Mouse (Mus musculus) large intestine, adult 2 months (tissue): ENCODE measurements around the gene Slc6a21. TPM values are rescaled to one million over a fixed set of nuclear protein-coding genes. Genes with fewer than 3 reads are reported as not detected.

Source experiments
- polyA plus RNA-seq: library from polyadenylated mRNA; depleted of rRNA; stranded (reverse); fragments of >200 nt; gene quantifications from 2 replicates; pipeline ENCODE4 v1.2.3, GENCODE M21; 2012; rRNA removed

Gene Slc6a21
- polyA plus RNA-seq, 1 experiment = not detected

Other genes starting within 250 kb of the Slc6a21 start
- gene Prr12, start 224.6 kb upstream of the Slc6a21 start, polyA plus RNA-seq = 5.4 and 6.2 TPM in 2 replicates
- 52.4 and 66.9 TPM in 2 replicates for gene Nosip, start 215.1 kb upstream of the Slc6a21 start, polyA plus RNA-seq
- 77.3 and 92.5 TPM in 2 replicates for gene Prrg2, start 214.8 kb upstream of the Slc6a21 start, polyA plus RNA-seq
- 44.3 and 48.6 TPM in 2 replicates for gene Rcn3, start 185.3 kb upstream of the Slc6a21 start, polyA plus RNA-seq
- gene Fcgrt, start 173.7 kb upstream of the Slc6a21 start, polyA plus RNA-seq = 75.3 and 85.1 TPM in 2 replicates
- gene Rps11, start 153.1 kb upstream of the Slc6a21 start, polyA plus RNA-seq = 407 and 500 TPM in 2 replicates
- gene Rpl13a, start 148.8 kb upstream of the Slc6a21 start, polyA plus RNA-seq = 2,093 and 2,372 TPM in 2 replicates
- 0.78 and 1.1 TPM in 2 replicates for gene Gm45713, start 141.3 kb upstream of the Slc6a21 start, polyA plus RNA-seq
- 30.5 and 38.2 TPM in 2 replicates for gene Flt3l, start 141.1 kb upstream of the Slc6a21 start, polyA plus RNA-seq
- gene Pih1d1, start 123.2 kb upstream of the Slc6a21 start, polyA plus RNA-seq = 62.5 and 65.5 TPM in 2 replicates
- 152 and 159 TPM in 2 replicates for gene Aldh16a1, start 122.9 kb upstream of the Slc6a21 start, polyA plus RNA-seq
- 0.07 and 0.11 TPM in 2 replicates for gene Slc17a7, start 113.6 kb upstream of the Slc6a21 start, polyA plus RNA-seq
- gene Gfy, start 97.9 kb upstream of the Slc6a21 start, polyA plus RNA-seq = not detected in 2 replicates
- gene Pth2, start 96.5 kb upstream of the Slc6a21 start, polyA plus RNA-seq = not detected in 2 replicates
- 0.09 TPM in 1 of 2 replicates, not detected in the other for gene Ccdc155, start 72.6 kb upstream of the Slc6a21 start, polyA plus RNA-seq
- gene Dkkl1, start 65.4 kb upstream of the Slc6a21 start, polyA plus RNA-seq = 0.47 and 0.67 TPM in 2 replicates
- 8.9 and 11.4 TPM in 2 replicates for gene Tead2, start 61.8 kb upstream of the Slc6a21 start, polyA plus RNA-seq
- 57.3 and 66.8 TPM in 2 replicates for gene Cd37, start 38.4 kb upstream of the Slc6a21 start, polyA plus RNA-seq
- not detected in 2 replicates for gene Slc6a16, start 36.4 kb upstream of the Slc6a21 start, polyA plus RNA-seq
- 182 and 185 TPM in 2 replicates for gene Trpm4, start 56.3 kb downstream of the Slc6a21 start, polyA plus RNA-seq
- gene Hrc, start 57.8 kb downstream of the Slc6a21 start, polyA plus RNA-seq = 0.40 and 0.67 TPM in 2 replicates
- 47.1 and 70.3 TPM in 2 replicates for gene Ppfia3, start 89.5 kb downstream of the Slc6a21 start, polyA plus RNA-seq
- 4.5 and 7.9 TPM in 2 replicates for gene Lin7b, start 93.1 kb downstream of the Slc6a21 start, polyA plus RNA-seq
- gene Snrnp70, start 118.2 kb downstream of the Slc6a21 start, polyA plus RNA-seq = 102 and 165 TPM in 2 replicates
- 0.06 TPM in 1 of 2 replicates, not detected in the other for gene Kcna7, start 128.1 kb downstream of the Slc6a21 start, polyA plus RNA-seq
- gene Ntf5, start 136.2 kb downstream of the Slc6a21 start, polyA plus RNA-seq = 0.10 and 0.16 TPM in 2 replicates
- gene Lhb, start 143.3 kb downstream of the Slc6a21 start, polyA plus RNA-seq = not detected in 2 replicates
- 11.2 and 14.7 TPM in 2 replicates for gene Gys1, start 157.3 kb downstream of the Slc6a21 start, polyA plus RNA-seq
- 70.5 and 70.6 TPM in 2 replicates for gene Ruvbl2, start 160.6 kb downstream of the Slc6a21 start, polyA plus RNA-seq
- 1,842 and 2,045 TPM in 2 replicates for gene Ftl1, start 182.4 kb downstream of the Slc6a21 start, polyA plus RNA-seq
- gene Bax, start 189.4 kb downstream of the Slc6a21 start, polyA plus RNA-seq = 105 and 106 TPM in 2 replicates
- 0.30 TPM in 1 of 2 replicates, not detected in the other for gene Tulp2, start 204.4 kb downstream of the Slc6a21 start, polyA plus RNA-seq
- not detected in 2 replicates for gene Gm45808, start 209.3 kb downstream of the Slc6a21 start, polyA plus RNA-seq
- gene Dhdh, start 211.3 kb downstream of the Slc6a21 start, polyA plus RNA-seq = 0.45 and 1.4 TPM in 2 replicates
- 384 and 422 TPM in 2 replicates for gene Nucb1, start 232.9 kb downstream of the Slc6a21 start, polyA plus RNA-seq
- 14.8 and 18.4 TPM in 2 replicates for gene Ppp1r15a, start 248.8 kb downstream of the Slc6a21 start, polyA plus RNA-seq
- 4.0 and 4.6 TPM in 2 replicates for gene Plekha4, start 248.8 kb downstream of the Slc6a21 start, polyA plus RNA-seq